Mouse (Mus musculus) E14TG2a.4 (cell line): ENCODE data around the gene Slc37a4.
"Not testable (repeated sequence)": the region's sequence is repeated elsewhere in the genome, so short reads cannot be mapped to it uniquely, and the experiment has no call there.

Experiments used
- H3K27me3 ChIP-seq: 2 replicates; pipeline ENCODE4 v1.6.1; 2014; ENCODE audit warnings: low read length, control low read depth; ENCODE audit not compliant: insufficient read depth
- H3K36me3 ChIP-seq: 2 replicates; pipeline ENCODE4 v1.6.1; 2014; ENCODE audit warnings: low read length, control low read depth; ENCODE audit not compliant: insufficient read depth
- H3K4me1 ChIP-seq: replicated peaks from 2 replicates; pipeline ENCODE4 v1.6.1; 2014; ENCODE audit warnings: low read depth, low read length, control low read depth
- H3K4me3 ChIP-seq: replicated peaks from 2 replicates; pipeline ENCODE4 v1.5.1; 2014; ENCODE audit warnings: mild to moderate bottlenecking, low read length
- H3K9me3 ChIP-seq: 2 replicates; pipeline ENCODE4 v1.6.1; 2014; ENCODE audit warnings: low read length, control low read depth
- CTCF ChIP-seq: conservative IDR thresholded peaks from 2 replicates; pipeline ENCODE4 v1.5.1; 2014; ENCODE audit warnings: low read length
- NANOG ChIP-seq: IDR thresholded peaks from 2 replicates; pipeline ENCODE4 v1.6.1; 2014; ENCODE audit warnings: borderline replicate concordance, low read length, mixed read lengths
- POU5F1 ChIP-seq: IDR thresholded peaks from 2 replicates; pipeline ENCODE4 v1.6.1; 2014; ENCODE audit warnings: low read length, borderline replicate concordance

Slc37a4 gene

DNA sequence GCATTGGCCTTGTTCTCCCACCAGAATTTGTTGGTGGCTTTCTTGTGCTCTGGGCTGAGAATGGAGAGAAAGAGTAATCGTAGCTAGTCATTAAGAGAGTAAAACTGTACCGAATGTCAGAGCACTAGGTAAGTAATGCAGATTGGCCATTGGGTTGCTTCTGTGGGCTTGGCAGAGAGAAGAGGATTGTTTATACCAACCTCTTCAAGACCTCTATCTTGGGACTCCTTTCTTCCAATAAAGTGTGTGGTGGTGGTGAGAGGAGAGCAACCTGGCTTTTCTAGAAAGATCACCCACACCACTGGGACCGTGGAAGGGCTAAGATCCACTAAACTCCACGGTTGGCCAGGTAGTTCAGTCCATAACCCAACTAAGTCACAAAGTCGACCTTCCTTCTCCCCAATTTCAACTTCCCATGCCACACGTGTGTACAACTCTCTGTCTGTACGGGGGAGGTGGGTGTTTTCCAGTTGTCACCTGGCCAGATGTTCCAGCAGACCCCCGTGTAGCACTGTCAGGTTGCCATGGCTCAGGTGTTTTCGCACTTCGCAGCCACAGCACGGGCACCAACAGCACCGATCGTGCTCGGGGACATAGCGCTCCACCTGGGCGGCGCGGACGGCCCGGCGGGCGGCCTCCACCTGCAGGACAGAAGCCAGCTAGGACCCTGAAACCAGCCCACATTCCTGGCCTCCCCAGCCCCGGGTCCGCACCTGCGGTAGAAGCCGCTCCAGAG, 20.7 kb downstream of the Slc37a4 start:
- Histone ChIP-seq H3K4me1 (peaks cover 55% of the 10 kb centered on the region), H3K27me3 (no peaks in the 10 kb centered on the region), H3K9me3 (no peaks in the 10 kb centered on the region), H3K4me3 (peak overlapping the region; percentile 95), H3K36me3 (peaks cover 41% of the 10 kb centered on the region)
- TF ChIP-seq POU5F1 (no peak), CTCF (no peak), NANOG (no peak)

GRCm38 (mm10) chr9:44417892-44418363, 21.3 kb downstream of the Slc37a4 start:
- Histone ChIP-seq H3K36me3 (peaks cover 35% of the 10 kb centered on the region), H3K4me3 (peak overlapping the region; percentile 95), H3K9me3 (no peaks in the 10 kb centered on the region), H3K4me1 (peaks cover 52% of the 10 kb centered on the region), H3K27me3 (no peaks in the 10 kb centered on the region)
- TF ChIP-seq POU5F1 (no peak), CTCF (peak; percentile 68), NANOG (no peak)

DNA sequence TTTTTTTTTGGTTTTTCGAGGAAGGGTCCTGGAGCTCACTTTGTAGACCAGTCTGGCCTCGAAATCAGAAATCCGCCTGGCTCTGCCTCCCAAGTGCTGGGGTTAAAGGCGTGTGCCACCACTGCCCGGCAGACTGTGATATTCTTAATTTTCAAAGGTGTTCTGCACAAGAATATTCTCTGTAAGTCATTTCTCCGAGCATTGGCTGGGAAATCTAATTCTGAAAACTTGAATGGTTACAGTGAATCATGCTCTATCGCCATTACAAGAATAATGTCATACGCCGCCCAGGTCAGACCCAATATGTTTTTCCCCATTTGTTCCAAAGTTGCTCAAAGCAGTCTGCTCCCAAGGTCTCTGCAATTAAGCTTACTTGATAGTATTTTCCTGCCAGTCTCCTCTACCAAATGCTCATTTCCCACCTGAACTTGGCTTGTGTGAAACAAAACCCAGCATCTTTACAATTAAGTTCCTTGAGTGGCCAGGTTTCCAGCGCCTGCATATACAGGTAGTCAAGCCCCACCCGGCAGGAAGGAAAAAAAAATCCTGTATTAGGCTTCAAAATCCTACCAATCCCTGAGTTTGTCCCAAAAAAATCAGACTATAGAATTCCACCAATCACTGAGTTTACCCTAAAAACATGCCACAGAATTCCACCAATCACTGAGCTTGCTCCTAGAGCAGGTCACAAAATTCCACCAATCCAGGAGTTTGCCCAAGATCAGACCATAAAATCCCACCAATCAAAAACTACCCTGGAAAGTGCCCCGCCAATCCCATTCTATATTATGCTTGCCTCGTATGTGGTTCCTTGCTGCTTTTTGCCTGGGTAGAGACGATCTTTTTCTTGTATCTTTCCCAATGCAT, 22.1 kb downstream of the Slc37a4 start, which contains the start of gene Ccdc84:
Ccdc84 (minus strand) TSS at position 51 of the 867 bp plus-strand sequence.
- Histone ChIP-seq H3K36me3 (peaks cover 27% of the 10 kb centered on the region), H3K27me3 (no peaks in the 10 kb centered on the region), H3K4me1 (peaks cover 55% of the 10 kb centered on the region), H3K4me3 (peak within 1 kb of the TSS; percentile 95), H3K9me3 (no peaks in the 10 kb centered on the region)
- TF ChIP-seq CTCF (no peak), NANOG (no peak), POU5F1 (no peak)

- Histone ChIP-seq H3K4me3 (peak overlapping the region; percentile 75), H3K36me3 (peaks cover 17% of the 10 kb centered on the region), H3K4me1 (peaks cover 63% of the 10 kb centered on the region)
- not testable (repeated sequence) for H3K9me3 ChIP-seq, H3K27me3 ChIP-seq
Observed at GRCm38 (mm10) chr9:44419730-44420129, 23.1 kb downstream of the Slc37a4 start.

DNA sequence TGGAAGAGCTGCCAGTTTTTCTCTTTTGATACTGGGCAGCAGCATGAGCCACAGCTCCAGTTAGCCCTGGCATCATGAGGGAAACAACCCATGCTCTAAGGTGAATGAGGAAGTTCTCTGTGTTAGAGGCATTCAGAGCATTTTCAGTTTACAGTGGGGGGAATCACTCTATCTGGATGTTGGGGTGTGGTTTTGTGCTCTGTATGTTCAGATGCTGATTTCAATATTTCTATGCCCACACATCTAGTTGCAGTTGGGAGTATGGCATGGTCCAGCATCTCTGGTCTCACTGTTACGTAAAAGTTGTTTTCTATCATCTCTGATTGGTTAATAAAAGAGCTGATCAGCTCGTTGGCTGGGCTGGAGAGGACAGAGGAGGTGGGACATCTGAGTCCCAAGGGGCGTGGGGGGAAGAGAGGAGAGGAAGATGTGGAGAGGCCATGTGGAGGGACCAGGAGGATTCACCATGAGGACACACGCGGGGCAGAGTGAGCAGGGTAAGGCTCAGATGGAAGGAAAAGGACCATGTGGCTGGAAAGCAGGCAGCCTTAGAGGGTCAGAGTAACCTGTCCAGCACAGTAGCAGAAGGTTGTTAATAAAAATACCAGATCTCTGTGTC, 23.7 kb downstream of the Slc37a4 start:
- peaks cover 13% of the 10 kb centered on the region for H3K36me3 ChIP-seq
- no peaks in the 10 kb centered on the region for H3K27me3 ChIP-seq
- H3K4me3 ChIP-seq = peak overlapping the region; percentile 75
- no peak for TF ChIP-seq NANOG
- no peak for TF ChIP-seq CTCF
- TF ChIP-seq POU5F1 = no peak
- H3K4me1 ChIP-seq = peaks cover 69% of the 10 kb centered on the region
- no peaks in the 10 kb centered on the region for H3K9me3 ChIP-seq

GRCm38 (mm10) chr9:44423576-44423975, 26.9 kb downstream of the Slc37a4 start:
- Histone ChIP-seq H3K4me1 (peaks cover 58% of the 10 kb centered on the region), H3K9me3 (no peaks in the 10 kb centered on the region), H3K4me3 (peak overlapping the region; percentile 55), H3K36me3 (peaks cover 12% of the 10 kb centered on the region), H3K27me3 (no peaks in the 10 kb centered on the region)
- TF ChIP-seq POU5F1 = no peak
- no peak for TF ChIP-seq NANOG
- no peak for TF ChIP-seq CTCF

- Histone ChIP-seq H3K4me1 (peaks cover 28% of the 10 kb centered on the region), H3K9me3 (no peaks in the 10 kb centered on the region), H3K27me3 (peaks cover 16% of the 10 kb centered on the region), H3K36me3 (peaks cover 6% of the 10 kb centered on the region), H3K4me3 (no peak overlapping the region)
- TF ChIP-seq NANOG (no peak), POU5F1 (no peak), CTCF (no peak)
Observed at GRCm38 (mm10) chr9:44432577-44433185, 36.0 kb downstream of the Slc37a4 start.

GRCm38 (mm10) chr9:44435747-44436146, 39.1 kb downstream of the Slc37a4 start:
- H3K27me3 ChIP-seq = peaks cover 31% of the 10 kb centered on the region
- H3K4me1 ChIP-seq = peaks cover 33% of the 10 kb centered on the region
- peak overlapping the region; percentile 32; the same call in 1 of the 2 replicates for H3K4me3 ChIP-seq
- H3K36me3 ChIP-seq = peaks cover 2% of the 10 kb centered on the region; the same call in 1 of the 2 replicates
- TF ChIP-seq NANOG = no peak
- TF ChIP-seq CTCF = no peak
- TF ChIP-seq POU5F1 = no peak
- H3K9me3 ChIP-seq = no peaks in the 10 kb centered on the region
